ENCODE assay signal across 10 mouse cellular contexts in the genomic region with DNA sequence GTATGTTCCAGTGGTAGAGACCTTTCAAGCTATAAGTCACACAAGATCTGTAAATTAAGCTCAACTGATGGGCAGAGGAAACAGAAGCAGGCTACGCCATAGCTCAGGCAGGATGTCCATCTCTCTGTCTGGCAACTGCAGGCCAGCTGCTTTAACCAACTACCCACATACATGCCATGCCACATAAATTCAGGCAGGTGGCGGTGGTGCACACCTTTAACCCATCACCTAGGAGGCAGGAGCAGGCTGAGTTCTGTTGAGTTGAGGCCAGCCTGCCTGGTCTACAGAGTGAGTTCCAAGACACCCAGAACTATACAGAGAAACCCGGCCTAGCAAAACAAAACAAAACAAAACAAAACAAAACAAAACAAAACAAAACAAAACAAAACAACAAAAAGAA.
A peak's percentile ranks its signal among the peaks of the same experiment; 100 is the strongest.
DNase-seq lines count a peak whose midpoint lies in the region; ATAC-seq and TF ChIP-seq lines count a peak whose summit lies in the region.
"Had no signal": no experiment of that assay in that cellular context is flagged by ENCODE, and none has a peak within 500 bp of the region (broad histone marks: within the 10 kb centered on the region; RNA-seq: fewer than 3 reads in every experiment).

No protein-coding gene starts in this region.

- peak; percentile 71 for TF ChIP-seq CTCF in kidney, postnatal 0 days (IDR thresholded peaks at IDR 0.05; ENCODE audit: low read depth)
- peak; percentile 70 for TF ChIP-seq CTCF in lung, embryonic 14.5 days (IDR thresholded peaks at IDR 0.05; ENCODE audit: low read depth)

- H3K9me3 ChIP-seq in kidney, postnatal 0 days (replicated peaks; ENCODE audit: low read length) = no peaks in the 10 kb centered on the region
- no peaks in the 10 kb centered on the region for H3K9me3 ChIP-seq in lung, embryonic 14.5 days (ENCODE audit: low read depth, low read length)
- H3K9me3 ChIP-seq: heart, embryonic 15.5 days; liver, embryonic 15.5 days; neural tube, embryonic 12.5 days had no signal

- no peaks in the 10 kb centered on the region for H3K27me3 ChIP-seq in kidney, postnatal 0 days (ENCODE audit: insufficient read depth, low read length)
- no peaks in the 10 kb centered on the region for H3K27me3 ChIP-seq in lung, embryonic 14.5 days (ENCODE audit: insufficient read depth, low read length)
- H3K27me3 ChIP-seq: heart, embryonic 15.5 days; liver, embryonic 15.5 days; neural tube, embryonic 12.5 days had no signal

- no peak for ATAC-seq in kidney, postnatal 0 days (replicated peaks; ENCODE audit: low FRiP score, low read depth)
- no peak for ATAC-seq in lung, embryonic 14.5 days (ENCODE audit: insufficient read depth)

- 65% methylated on average over 3 of the region's 3 CpGs for WGBS in kidney, postnatal 0 days
- 55% methylated on average over 3 of the region's 3 CpGs for WGBS in lung, embryonic 14.5 days

- H3K27ac ChIP-seq in kidney, postnatal 0 days = no peak overlapping the region
- no peak overlapping the region for H3K27ac ChIP-seq in lung, embryonic 14.5 days (ENCODE audit: low read depth)
- H3K27ac ChIP-seq: heart, embryonic 15.5 days; liver, embryonic 15.5 days; neural tube, embryonic 12.5 days had no signal

- H3K4me3 ChIP-seq in kidney, postnatal 0 days (replicated peaks; ENCODE audit: low read depth, low read length) = no peak overlapping the region
- no peak overlapping the region for H3K4me3 ChIP-seq in lung, embryonic 14.5 days (ENCODE audit: low read depth, low read length)
- H3K4me3 ChIP-seq: heart, embryonic 15.5 days; liver, embryonic 15.5 days; neural tube, embryonic 12.5 days had no signal

- DNase-seq in kidney, postnatal 0 days (ENCODE audit: low spot score) = peak; percentile 16
- DNase-seq in kidney, adult 18-20 months = no peak
- DNase-seq in ES-CJ7 (ENCODE audit: low read depth, low spot score) (peak; percentile 58), WW6 (ENCODE audit: low read depth, low spot score) (peak; percentile 18)
- peak; percentile 34 for DNase-seq in lung, embryonic 14.5 days
- no peak for DNase-seq in thymus, adult 18-20 months
- DNase-seq in B cell, adult 2 months = no peak

- H3K9ac ChIP-seq in kidney, postnatal 0 days (ENCODE audit: low read depth, low read length) = no peak overlapping the region
- no peak overlapping the region for H3K9ac ChIP-seq in lung, embryonic 14.5 days
- H3K9ac ChIP-seq: heart, embryonic 15.5 days; liver, embryonic 15.5 days; neural tube, embryonic 12.5 days had no signal

- no peaks in the 10 kb centered on the region for H3K36me3 ChIP-seq in kidney, postnatal 0 days (ENCODE audit: insufficient read depth, low read length)
- H3K36me3 ChIP-seq in lung, embryonic 14.5 days (ENCODE audit: insufficient read depth) = no peaks in the 10 kb centered on the region
- H3K36me3 ChIP-seq: heart, embryonic 15.5 days; liver, embryonic 15.5 days; neural tube, embryonic 12.5 days had no signal

- H3K4me1 ChIP-seq in kidney, postnatal 0 days (replicated peaks; ENCODE audit: insufficient read depth, low read length) = no peaks in the 10 kb centered on the region
- no peaks in the 10 kb centered on the region for H3K4me1 ChIP-seq in lung, embryonic 14.5 days (ENCODE audit: insufficient read depth)
- H3K4me1 ChIP-seq: heart, embryonic 15.5 days; liver, embryonic 15.5 days; neural tube, embryonic 12.5 days had no signal

- H3K4me2 ChIP-seq in kidney, postnatal 0 days (ENCODE audit: low read length) = no peak overlapping the region
- H3K4me2 ChIP-seq in lung, embryonic 14.5 days = no peak overlapping the region
- H3K4me2 ChIP-seq: heart, embryonic 15.5 days; liver, embryonic 15.5 days; neural tube, embryonic 12.5 days had no signal

Comparison
In these comparisons a context has a peak if more than half of its experiments do, and no peak if none do; other contexts are left out.
1. DNase-seq: peak in kidney, postnatal 0 days (single experiment), ES-CJ7 (single experiment), WW6 (single experiment) and lung, embryonic 14.5 days (single experiment); none in kidney, adult 18-20 months (single experiment), thymus, adult 18-20 months (0 of 2) and B cell, adult 2 months (0 of 2).